Mouse (Mus musculus) liver (tissue): ENCODE results near the gene Deaf1.

Experiments
- DNase-seq: peaks from one replicate; pipeline ENCODE4 v3.0.0-alpha.2; 2020; ENCODE audit warnings: mixed read lengths

Deaf1 gene

GRCm38 (mm10) chr7:141294479-141294878, 33.0 kb downstream of the Deaf1 start:
- DNase-seq = no peak

- no peak for DNase-seq
Measured at GRCm38 (mm10) chr7:141293852-141294471, 33.5 kb downstream of the Deaf1 start.

GRCm38 (mm10) chr7:141292583-141293388, 34.7 kb downstream of the Deaf1 start:
- no peak for DNase-seq

- DNase-seq = peak; percentile 35
Measured at GRCm38 (mm10) chr7:141291921-141292582, 35.4 kb downstream of the Deaf1 start, which contains the start of gene Drd4. Gene Drd4 (plus strand): TSS chr7:141292006.

GRCm38 (mm10) chr7:141288042-141288441, 39.4 kb downstream of the Deaf1 start:
- DNase-seq = no peak

GRCm38 (mm10) chr7:141282756-141283155, 44.7 kb downstream of the Deaf1 start:
- DNase-seq = no peak

GRCm38 (mm10) chr7:141281442-141281841, 46.0 kb downstream of the Deaf1 start:
- no peak for DNase-seq

GRCm38 (mm10) chr7:141278766-141279590, 48.5 kb downstream of the Deaf1 start, which contains the start of gene Sct:
Gene Sct (minus strand): TSS chr7:141279133.
- no peak for DNase-seq

- no peak for DNase-seq
Measured at GRCm38 (mm10) chr7:141277701-141278678, 49.5 kb downstream of the Deaf1 start.

- no peak for DNase-seq
Measured at GRCm38 (mm10) chr7:141276546-141276945, 50.9 kb downstream of the Deaf1 start, which contains the start of gene Cdhr5. Gene Cdhr5 (minus strand): TSS chr7:141276786.

- DNase-seq = no peak
Measured at GRCm38 (mm10) chr7:141275356-141275755, 52.1 kb downstream of the Deaf1 start.

GRCm38 (mm10) chr7:141270631-141271030, 56.9 kb downstream of the Deaf1 start:
- no peak for DNase-seq

GRCm38 (mm10) chr7:141269273-141269545, 58.3 kb downstream of the Deaf1 start:
- DNase-seq = no peak

- peak; percentile 33 for DNase-seq
Measured at GRCm38 (mm10) chr7:141268466-141269272, 58.8 kb downstream of the Deaf1 start.

GRCm38 (mm10) chr7:141265739-141266561, 61.5 kb downstream of the Deaf1 start, which contains the start of gene Irf7:
Gene Irf7 (minus strand): TSS chr7:141266481.
- DNase-seq = peak; percentile 84

- DNase-seq = no peak
Measured at GRCm38 (mm10) chr7:141265411-141265738, 62.1 kb downstream of the Deaf1 start.

GRCm38 (mm10) chr7:141264761-141265410, 62.6 kb downstream of the Deaf1 start:
- peak; percentile 63 for DNase-seq

GRCm38 (mm10) chr7:141264041-141264700, 63.3 kb downstream of the Deaf1 start:
- DNase-seq = no peak

GRCm38 (mm10) chr7:141263640-141264039, 63.9 kb downstream of the Deaf1 start:
- DNase-seq = no peak
